Mouse (Mus musculus) urinary bladder, adult 2 months (tissue): Measurements from ENCODE around the gene Cacng8. TPM values are rescaled to one million over a fixed set of nuclear protein-coding genes. Genes with fewer than 3 reads are reported as not detected.

ENCODE experiments used
- DNase-seq: peaks from one replicate; pipeline ENCODE4 v3.0.0; 2022; ENCODE audit warnings: low spot score
- polyA plus RNA-seq: library from polyadenylated mRNA; depleted of rRNA; stranded (reverse); fragments of >200 nt; gene quantifications from 2 replicates; pipeline ENCODE4 v1.2.3, GENCODE M21; 2012; rRNA removed

Cacng8 gene
- polyA plus RNA-seq: 0.15 TPM in 1 of 2 replicates, not detected in the other

DNA sequence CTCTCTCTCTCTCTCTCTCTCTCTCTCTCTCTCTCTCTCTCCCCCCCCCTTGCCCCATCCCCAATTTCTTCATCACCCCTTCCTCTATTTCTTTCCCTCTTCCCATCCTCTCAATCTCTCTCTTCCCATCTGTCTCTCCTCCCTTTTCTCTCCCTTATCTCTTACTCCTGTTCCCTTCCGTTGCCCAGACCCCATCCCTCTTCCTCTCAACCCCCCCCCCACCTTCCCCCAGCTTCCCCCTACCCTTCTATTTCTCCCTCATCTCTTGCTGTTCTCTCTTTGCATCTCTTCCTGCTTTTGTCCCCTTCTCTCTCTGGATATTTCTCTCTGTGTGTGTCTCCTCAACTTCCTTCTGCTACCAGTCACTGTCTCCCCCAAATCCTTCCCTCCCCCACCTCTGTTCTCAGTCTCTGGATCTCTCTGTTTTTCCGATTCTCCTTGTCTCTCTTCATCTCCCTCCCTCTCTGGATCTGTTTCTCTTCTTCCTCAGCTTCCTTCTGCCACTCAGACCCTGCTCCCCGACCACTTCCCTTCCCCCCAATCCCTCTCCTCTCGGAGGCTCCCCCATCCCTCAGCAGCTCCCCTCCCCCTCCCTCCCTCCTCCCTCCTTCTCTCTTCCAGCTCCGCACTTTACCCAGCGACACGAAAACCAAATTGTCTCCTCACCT, at the start of gene Cacng8:
Cacng8 (plus strand) TSS at position 271 of the 668 bp plus-strand sequence.
- no peak for DNase-seq

DNA sequence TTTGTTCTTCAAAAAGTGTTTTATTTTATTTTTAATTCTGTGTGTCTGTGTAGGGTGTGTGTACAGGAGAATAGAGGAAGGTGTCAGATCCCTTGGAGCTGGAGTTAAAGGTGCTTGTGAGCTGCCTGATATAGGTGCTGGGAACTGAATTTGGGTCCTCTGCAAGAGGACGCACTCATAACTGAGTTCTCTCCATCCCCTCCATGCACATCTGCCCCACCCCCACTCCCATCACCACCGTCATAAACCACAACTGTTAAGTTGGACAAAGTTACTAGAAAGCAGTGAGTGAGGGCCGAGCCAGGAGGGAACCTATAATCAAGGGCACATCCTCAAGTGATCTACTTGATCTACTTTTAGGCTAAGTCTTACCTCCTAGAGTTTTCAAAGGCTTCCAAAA, 46.6 kb upstream of the Cacng8 start:
- DNase-seq: no peak

DNA sequence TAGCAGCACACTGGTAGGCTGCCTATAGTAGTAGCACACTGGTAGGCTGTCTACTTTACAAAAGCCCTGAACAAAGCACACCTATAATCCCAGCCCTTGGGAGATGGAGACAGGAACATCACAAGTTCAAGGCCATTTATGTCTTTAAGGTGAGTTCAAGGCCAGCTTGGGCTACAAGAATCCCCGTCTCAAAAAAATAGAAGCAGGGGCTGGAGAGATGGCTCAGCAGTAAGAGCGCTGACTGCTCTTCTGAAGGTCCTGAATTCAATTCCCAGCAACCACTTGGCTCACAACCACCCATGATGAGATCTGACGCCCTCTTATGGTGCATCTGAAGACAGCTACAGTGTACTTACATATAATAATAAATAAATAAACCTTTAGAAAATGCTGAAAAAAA, 45.2 kb upstream of the Cacng8 start:
- no peak for DNase-seq

GRCm38 (mm10) chr7:3347366-3348287, 42.9 kb upstream of the Cacng8 start:
- no peak for DNase-seq

DNA sequence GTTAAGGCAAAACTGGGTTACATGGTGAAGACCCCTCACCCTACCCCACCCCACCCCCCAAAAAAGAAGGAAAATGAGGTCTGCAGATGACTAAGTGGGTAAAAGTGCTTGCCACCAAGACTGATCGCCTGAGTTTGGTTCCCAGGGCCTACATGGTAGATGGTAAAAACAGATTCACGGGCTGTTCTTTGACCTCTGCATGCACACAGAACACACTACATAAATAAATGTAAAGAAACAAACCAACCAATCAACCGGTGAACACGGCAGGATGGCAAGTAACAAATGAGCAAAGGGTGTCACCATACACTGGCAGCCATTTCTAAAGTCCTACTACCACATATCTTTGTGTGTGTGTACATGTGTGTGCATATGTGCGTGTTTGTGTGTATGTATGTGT, 42.2 kb upstream of the Cacng8 start:
- DNase-seq: no peak

DNA sequence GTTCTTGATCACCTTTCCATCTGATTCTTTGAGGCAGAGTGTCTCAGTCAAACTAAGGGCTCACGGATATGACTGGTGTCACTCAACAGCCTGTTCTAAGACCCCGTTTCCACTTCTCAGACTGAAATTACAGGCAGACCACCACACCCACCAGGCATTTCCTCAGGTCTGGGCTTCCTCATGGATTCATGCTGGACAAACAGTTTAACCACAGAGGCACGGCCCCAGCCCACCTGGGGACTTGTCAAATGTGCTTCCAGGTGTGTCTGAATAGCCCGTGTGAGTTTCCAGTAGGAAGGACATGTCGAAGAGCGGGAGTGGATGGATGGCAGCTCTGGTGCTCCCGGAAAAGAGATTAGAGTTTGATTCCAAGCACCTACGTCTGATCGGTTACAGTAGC, 40.7 kb upstream of the Cacng8 start:
- DNase-seq: no peak

DNA sequence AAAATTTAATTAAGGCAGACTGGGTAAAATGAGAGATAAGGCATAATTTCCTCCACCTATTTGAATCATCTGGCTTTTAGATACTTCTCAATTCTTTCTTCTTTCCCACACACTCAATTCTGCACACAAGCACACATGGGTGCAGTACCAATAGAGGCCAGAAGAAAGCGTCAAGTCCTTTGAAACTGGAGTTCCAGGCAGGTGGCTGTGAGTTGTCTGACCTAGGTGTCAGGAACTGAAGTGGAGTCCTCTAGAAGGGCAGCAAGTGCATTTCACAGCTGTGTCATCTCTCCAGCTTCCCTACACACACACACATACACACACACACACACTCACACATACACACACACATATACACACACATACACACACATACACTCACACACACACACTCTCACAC, 38.9 kb upstream of the Cacng8 start:
- DNase-seq: no peak

- DNase-seq: no peak
Observed at GRCm38 (mm10) chr7:3354850-3355249, 35.6 kb upstream of the Cacng8 start.

GRCm38 (mm10) chr7:3360678-3361077, 29.8 kb upstream of the Cacng8 start:
- no peak for DNase-seq

GRCm38 (mm10) chr7:3365547-3366279, 24.8 kb upstream of the Cacng8 start:
- DNase-seq: no peak

DNA sequence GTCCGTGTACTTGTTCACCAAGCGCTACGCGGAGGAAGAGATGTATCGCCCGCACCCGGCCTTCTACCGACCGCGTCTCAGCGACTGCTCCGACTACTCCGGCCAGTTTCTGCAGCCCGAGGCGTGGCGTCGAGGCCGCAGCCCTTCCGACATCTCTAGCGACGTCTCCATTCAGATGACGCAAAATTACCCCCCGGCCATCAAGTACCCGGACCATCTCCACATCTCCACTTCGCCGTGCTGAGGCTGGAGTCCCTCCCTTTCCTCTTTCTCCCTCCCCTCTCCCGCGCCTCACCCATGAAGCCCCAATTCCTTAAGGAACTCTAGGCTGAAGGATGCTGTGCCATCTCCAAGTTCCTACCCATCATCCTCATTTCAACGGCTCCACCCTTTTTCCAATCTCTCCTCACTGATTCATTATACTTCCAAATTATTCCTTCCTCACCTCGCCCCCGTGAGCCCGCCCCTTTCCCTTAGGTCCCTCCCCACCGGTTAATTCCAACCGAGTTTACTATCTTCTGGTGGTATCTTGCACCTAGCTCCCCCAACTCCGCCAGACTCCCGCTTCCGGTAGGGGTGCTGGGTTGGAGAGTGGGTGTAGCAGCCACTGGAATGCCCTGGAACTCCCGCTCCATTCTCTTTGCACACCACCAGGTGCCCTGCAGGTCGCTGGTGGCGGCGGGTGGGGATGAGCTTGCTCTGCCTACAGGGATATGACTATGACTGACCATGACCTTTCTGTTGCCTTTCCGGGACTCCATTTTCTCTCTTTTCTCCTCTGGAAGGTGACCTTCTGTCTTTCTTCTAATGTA, 23.6 kb upstream of the Cacng8 start:
- DNase-seq: no peak

- no peak for DNase-seq
Observed at GRCm38 (mm10) chr7:3367569-3367968, 22.9 kb upstream of the Cacng8 start.

- no peak for DNase-seq
Observed at GRCm38 (mm10) chr7:3368311-3368710, 22.2 kb upstream of the Cacng8 start.

DNA sequence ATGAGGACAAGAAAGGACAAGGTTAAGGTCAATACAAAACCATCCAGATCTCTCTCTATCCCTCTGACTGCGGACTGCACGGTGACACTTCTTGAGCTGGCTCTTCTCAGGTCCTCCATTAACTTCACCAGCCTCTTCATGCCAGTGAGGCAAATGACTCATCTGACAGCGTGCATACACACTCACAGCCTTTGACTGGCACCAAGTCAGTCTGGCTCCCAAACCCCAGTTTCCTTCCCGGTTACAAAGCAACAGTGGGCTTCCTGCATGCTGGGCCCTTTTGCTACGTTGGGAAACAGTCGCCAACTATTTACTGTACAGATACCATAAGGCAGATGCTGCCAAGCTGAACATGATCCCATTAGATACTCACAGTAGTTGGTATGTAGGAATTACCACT, 21.3 kb upstream of the Cacng8 start:
- no peak for DNase-seq

GRCm38 (mm10) chr7:3370407-3370806, 20.1 kb upstream of the Cacng8 start:
- no peak for DNase-seq

DNA sequence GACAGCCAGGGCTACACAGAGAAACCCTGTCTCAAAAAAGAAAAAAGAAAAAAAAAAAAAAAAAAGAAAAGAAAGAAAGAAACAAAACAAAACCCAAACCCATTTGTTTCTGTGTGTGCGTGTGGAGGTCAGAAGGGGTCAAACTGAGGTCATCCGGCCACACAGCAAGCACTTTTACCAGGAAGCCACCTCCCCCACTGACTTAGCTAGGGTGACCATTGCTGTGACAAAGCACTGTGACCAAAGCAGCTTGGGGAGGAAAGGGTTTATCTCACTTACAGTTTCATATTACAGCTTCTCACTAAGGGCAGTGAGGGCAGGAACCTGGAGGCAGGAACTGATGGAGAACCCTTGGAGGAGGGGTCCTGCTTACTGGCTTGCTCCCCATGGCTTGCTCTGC, 18.1 kb upstream of the Cacng8 start:
- no peak for DNase-seq

DNA sequence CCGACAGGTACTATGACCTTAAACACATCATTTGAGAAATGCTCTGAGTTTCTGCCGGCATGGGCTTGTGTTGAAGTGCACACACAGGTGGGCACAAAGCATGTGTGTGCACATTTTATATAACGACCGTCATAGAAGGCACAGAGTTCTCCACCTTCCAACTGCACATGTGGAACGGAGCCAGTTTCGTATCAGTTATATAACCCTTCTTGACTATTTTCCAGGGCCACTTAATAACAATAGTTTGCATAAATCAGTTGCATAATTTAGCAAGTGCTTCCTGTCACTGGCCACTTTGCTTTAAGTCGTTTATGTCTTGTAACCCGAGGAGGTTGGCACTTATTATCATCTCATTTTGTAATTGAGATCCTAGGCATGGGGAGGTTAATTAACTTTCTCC, 16.7 kb upstream of the Cacng8 start:
- DNase-seq: no peak

DNA sequence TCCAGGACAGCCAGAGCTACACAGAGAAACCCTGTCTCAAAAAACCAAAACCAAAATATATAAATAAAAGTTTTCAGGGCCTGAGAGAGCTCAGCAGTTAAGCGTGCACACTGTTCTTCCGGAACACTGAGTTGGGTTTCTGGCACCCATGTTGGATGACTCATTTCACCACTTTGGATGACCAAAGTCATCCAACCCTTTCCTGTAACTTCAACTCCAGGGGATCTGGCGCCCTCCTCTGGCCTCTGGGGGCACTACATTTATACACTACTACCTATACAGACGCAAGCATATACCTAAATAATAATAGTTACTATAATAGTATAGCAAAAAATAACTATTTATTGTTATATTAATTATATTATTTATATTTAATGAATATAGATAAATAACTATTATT, 13.7 kb upstream of the Cacng8 start:
- no peak for DNase-seq

GRCm38 (mm10) chr7:3382123-3382522, 8.4 kb upstream of the Cacng8 start:
- no peak for DNase-seq

- no peak for DNase-seq
Observed at GRCm38 (mm10) chr7:3384807-3385319, 5.6 kb upstream of the Cacng8 start.

- DNase-seq: no peak
Observed at GRCm38 (mm10) chr7:3386036-3386730, 4.3 kb upstream of the Cacng8 start.
